Mouse (Mus musculus): ENCODE data around the gene Gm44805.

Gene Gm44805

GRCm38 (mm10) chr7:19681202-19681694 is at the start of gene Gm44805, which contains the start of gene Apoc4:
Gm44805 (minus strand) TSS chr7:19681423.
Apoc4 (minus strand) TSS chr7:19681479.
- no peak for DNase-seq

- no peak for DNase-seq
Measured at GRCm38 (mm10) chr7:19726541-19726940, 45.3 kb upstream of the Gm44805 start.

- DNase-seq = no peak
Measured at GRCm38 (mm10) chr7:19724167-19724566, 42.9 kb upstream of the Gm44805 start.

GRCm38 (mm10) chr7:19722754-19723195 is 41.6 kb upstream of the Gm44805 start:
- DNase-seq = no peak

GRCm38 (mm10) chr7:19719200-19719599 is 38.0 kb upstream of the Gm44805 start:
- DNase-seq = no peak

GRCm38 (mm10) chr7:19718297-19718952 is 37.2 kb upstream of the Gm44805 start:
- DNase-seq = no peak

- peak; percentile 60 for DNase-seq
Measured at GRCm38 (mm10) chr7:19717346-19717745, 36.1 kb upstream of the Gm44805 start.

GRCm38 (mm10) chr7:19716822-19717221 is 35.6 kb upstream of the Gm44805 start:
- DNase-seq = peak; percentile 69

- no peak for DNase-seq
Measured at GRCm38 (mm10) chr7:19716055-19716682, 34.9 kb upstream of the Gm44805 start.

GRCm38 (mm10) chr7:19715239-19716054 is 34.2 kb upstream of the Gm44805 start, which contains the start of gene Tomm40:
Tomm40 (minus strand) TSS chr7:19715438.
- peak; percentile 100 for DNase-seq

GRCm38 (mm10) chr7:19714836-19715235 is 33.6 kb upstream of the Gm44805 start:
- DNase-seq = no peak

GRCm38 (mm10) chr7:19713598-19713997 is 32.4 kb upstream of the Gm44805 start:
- DNase-seq = peak; percentile 53

- peak; percentile 54 for DNase-seq
Measured at GRCm38 (mm10) chr7:19713196-19713595, 32.0 kb upstream of the Gm44805 start.

- DNase-seq = no peak
Measured at GRCm38 (mm10) chr7:19712414-19712813, 31.2 kb upstream of the Gm44805 start.

- peak; percentile 43 for DNase-seq
Measured at GRCm38 (mm10) chr7:19710650-19711049, 29.4 kb upstream of the Gm44805 start.

GRCm38 (mm10) chr7:19705271-19705670 is 24.0 kb upstream of the Gm44805 start:
- DNase-seq = no peak

- DNase-seq = no peak
Measured at GRCm38 (mm10) chr7:19704475-19704874, 23.3 kb upstream of the Gm44805 start.

- no peak for DNase-seq
Measured at GRCm38 (mm10) chr7:19702859-19703555, 21.8 kb upstream of the Gm44805 start.

- DNase-seq = no peak
Measured at GRCm38 (mm10) chr7:19701069-19701761, 20.0 kb upstream of the Gm44805 start.

- no peak for DNase-seq
Measured at GRCm38 (mm10) chr7:19700299-19701068, 19.3 kb upstream of the Gm44805 start.

- DNase-seq = no peak
Measured at GRCm38 (mm10) chr7:19699827-19700148, 18.6 kb upstream of the Gm44805 start.

All from cerebellum, adult 11-12 months (tissue).